Mouse (Mus musculus): ENCODE data around the gene Pdzrn4.

Gene Pdzrn4

DNA sequence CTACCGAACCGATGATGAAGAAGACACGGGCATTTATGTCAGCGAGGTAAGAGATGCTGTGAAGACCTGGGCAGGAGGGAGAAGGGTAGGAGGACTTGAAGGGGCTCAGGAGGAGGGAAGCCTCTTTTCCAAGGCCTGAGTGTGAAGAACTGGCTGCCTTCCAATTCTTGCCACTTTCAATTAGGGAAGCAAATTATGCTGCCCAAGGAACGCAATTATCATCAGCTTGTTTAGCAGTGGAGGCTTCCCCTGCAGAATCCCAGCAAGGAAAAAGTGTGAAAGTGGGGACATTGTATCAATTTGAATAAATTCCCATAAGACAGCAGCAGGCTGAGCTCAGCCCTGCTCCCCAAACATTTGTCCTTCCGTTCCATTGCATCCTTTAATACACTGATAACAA is 346.9 kb downstream of the Pdzrn4 start:
- no peak for DNase-seq (ENCODE audit: low spot score)

DNA sequence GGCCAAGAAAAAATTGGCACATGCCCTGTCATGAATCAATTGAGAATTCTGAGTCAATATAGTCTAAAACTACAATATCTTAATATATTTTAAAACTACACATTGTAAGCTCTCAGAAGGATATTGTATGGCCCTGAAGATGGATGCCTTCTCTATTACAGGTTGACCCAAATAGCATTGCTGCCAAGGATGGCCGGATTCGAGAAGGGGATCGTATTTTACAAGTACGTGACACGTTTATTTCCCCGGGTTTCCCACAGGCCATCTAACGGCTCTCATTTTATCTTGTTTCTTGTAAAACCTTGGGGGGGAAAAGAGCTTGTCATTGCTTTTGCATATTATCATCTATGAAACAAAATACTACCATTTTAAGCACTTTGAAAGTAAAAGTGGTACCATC is 349.4 kb downstream of the Pdzrn4 start:
- no peak for DNase-seq (ENCODE audit: low spot score)

DNA sequence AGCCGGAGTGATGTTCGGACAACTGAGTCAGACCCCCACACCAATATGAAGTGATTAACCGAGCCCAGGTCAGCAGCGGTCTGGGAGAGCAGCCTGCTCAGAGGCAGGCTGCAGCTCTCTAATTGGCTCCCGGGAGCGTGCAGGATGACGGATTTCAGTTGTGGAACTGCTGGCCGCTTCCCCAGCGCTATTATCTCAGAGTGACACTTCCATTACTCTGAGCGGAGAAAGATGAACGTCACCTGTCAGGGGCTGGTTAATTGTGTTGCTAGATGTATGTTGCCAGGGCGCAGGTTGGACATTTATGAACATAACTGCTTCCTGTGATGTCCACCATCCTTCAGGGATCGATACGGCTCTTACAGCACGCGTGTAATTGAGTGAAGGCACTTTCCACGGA is 355.5 kb downstream of the Pdzrn4 start:
- no peak for DNase-seq (ENCODE audit: low spot score)

DNA sequence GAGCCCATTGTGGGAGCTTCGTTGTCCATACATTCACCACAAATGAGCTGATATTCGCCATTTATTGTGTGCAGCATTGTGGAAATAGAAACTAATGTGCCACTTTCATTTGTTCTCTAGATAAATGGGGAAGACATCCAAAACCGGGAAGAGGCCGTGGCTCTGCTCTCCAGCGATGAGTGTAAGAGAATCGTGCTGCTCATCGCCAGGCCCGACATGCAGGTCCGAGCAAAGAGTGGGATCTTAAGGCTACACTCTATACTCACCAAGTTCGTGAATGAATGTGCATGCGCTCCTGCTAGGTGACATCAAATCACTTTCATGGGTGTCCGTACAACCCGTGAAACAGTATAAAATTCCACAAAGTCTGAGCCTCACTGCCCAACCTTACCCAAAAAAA is 355.9 kb downstream of the Pdzrn4 start:
- no peak for DNase-seq (ENCODE audit: low spot score)

DNA sequence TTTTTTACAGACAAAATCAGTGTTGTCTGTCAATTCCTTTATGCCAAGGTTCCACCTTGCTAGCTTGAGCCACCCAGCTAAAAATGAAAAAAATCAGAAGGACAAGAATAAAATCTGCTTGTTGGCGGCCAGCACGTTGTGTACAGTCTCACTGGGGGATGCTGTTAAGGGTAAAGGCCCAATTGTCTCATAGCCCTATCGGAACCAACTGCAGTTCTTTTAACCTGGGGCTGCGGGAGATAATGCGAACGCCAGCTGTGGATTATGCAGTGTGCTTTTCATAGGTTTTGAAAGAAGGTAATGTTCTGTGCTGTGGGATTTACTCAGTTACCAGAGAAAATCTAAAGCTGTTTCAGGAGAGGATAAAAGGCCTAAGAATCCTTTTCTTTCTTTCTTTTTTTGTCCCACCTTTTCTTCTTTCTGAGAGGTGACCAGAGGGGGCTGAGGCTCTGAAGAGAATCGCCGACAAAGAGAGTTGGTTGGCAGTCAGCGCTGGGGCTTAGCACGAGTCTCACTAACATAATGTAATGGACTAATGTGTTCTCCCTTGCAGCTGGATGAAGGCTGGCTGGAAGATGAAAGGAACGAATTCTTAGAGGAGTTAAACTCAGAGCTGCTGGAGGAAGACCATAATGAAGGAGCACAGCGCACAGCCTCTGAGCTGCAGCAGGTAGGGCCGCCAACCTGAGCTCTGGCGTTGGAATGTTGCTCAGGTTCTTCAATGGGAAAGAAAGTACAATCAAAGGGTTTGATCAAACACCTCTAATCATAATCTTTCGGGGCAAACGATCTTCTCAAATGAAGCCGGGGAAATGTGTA is 360.6 kb downstream of the Pdzrn4 start:
- no peak for DNase-seq (ENCODE audit: low spot score)

DNA sequence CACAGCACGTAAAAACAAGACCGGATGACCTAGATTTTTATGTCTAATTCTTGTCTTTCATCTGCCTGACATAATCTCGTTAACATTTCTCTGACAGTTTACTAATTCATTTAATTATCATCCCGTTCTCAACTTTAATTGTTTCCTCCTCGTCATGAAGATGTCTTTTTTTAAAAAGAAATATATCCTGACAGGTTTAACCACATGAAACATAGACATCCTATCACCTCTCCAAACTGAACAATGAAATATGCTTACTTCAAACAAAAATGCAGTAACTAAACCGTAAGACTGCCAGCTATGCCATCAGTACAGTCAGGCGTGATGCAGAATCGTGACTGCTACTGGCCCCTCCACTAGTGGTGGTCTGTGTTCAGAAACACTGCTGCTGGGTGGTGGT is 362.3 kb downstream of the Pdzrn4 start:
- DNase-seq (ENCODE audit: low spot score), result no peak

DNA sequence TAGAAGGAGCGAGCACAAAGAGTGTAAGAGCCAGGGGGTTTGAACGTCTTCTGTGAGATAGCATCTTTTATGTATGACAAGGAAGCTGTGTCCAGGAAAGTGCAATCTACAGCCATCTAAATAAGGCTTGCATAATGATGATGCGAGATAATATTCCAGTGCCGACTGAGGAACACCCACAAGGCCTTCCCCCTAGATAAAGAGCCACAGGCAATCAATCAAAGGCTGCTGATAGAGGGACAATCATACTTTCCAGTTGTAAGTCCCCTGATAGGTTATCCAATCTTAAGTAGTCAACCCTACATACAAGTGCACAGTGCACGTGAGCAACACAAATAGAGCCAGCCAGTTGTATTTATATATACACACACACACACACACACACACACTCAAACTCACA is 366.6 kb downstream of the Pdzrn4 start:
- DNase-seq (ENCODE audit: low spot score), result no peak

DNA sequence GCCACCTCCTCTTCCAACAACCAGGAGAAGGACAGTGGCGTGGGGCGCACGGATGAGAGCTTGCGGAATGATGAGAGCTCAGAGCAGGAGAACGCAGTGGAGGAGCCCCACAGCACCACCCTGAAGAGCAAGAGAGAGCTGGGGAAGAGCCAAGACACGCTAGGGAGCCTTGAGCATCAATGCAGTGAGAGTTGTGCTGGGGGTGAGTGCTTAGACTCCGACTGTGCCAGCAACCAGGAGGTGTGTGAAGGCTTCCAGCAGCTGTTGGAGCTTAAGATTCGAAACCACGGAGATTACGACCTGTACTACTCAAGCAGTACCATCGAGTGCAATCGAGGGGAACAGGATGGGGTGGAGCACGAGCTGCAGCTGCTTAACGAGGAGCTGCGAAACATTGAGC is 372.9 kb downstream of the Pdzrn4 start:
- DNase-seq (ENCODE audit: low spot score), result no peak

DNA sequence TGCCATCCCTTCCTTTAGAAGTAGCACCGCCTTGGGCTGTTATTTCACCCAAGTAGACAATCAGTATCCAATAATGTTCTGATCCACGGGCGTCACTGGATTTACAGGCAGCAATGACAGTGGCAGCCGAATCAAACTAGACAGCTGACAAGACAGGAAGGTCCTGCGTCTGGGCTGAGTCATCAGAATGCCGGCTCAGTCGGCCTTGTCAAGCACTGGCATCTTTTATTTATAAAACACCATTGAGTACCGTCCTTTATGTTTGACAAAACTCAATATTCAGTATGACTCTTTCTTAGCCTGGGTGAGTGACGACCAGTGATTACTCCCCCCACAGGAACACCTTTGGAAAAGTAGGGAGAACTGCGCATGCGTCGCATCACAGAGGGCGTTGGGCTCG is 391.4 kb downstream of the Pdzrn4 start:
- no peak for DNase-seq (ENCODE audit: low spot score)

DNA sequence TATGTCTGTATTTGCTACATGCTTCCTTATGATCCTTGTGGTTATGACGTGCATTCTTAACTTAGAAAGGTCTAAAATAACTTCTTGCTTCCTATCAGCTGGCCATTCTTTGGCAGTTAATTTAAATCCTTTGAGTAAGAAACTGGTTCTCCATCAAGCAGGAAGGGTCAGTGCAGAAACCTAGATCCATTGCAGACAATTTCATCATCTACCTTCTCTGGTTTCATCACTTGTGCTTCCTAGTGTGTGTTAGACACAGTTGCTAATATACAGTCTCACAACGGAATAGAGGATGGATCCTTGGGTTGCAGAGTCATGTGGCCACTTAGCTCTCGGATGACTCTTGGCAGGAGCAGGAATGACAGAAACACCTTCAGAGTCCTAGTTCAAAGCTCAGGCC is 397.6 kb downstream of the Pdzrn4 start:
- DNase-seq (ENCODE audit: low spot score), result no peak

DNA sequence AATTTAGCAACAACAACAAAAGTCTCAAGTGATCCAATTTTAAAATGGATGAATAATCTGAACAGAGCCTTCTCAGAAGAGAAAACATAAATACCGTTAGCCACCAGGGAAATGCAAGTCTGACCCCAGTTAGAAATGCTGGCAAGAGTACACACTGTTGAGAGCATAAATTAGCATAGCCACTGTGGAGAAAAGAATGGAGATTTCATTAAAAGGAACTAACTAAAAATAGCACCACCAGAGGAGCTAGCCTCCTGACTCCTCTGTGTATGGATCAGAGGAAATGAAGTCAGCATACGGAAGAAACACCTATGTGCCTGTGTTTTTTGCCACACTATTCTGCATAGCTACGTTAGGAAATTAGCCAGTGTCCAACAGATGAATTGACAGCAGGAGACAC is 409.3 kb downstream of the Pdzrn4 start:
- DNase-seq (ENCODE audit: low spot score), result no peak

DNA sequence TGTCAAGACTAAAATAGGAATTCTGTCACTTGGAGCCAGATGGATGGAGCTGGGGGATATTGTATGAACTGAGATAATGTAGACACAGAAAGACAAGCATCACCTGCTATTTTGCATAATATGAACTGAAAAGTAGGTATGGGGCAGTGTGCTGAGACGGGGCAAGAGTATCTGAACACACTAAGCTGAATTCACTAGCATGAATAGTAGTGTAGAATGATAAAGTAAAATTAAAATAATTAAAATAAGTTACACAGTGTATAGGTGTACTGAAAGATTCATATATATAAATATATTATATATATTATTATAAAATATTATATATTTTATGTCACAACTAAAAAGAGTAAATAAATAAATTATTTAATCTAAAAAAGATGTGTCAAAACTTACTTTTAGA is 409.7 kb downstream of the Pdzrn4 start:
- no peak for DNase-seq (ENCODE audit: low spot score)

Data from layer of hippocampus, adult 9-10 months (tissue).